Mouse (Mus musculus) cerebellum, adult 11-12 months (tissue): ENCODE results near the gene Msi2.

Source experiments
- DNase-seq: peaks from one replicate; pipeline ENCODE4 v3.0.0; 2022

The Msi2 gene

GRCm38 (mm10) chr11:88675526-88676353, 42.6 kb downstream of the Msi2 start:
- no peak for DNase-seq

GRCm38 (mm10) chr11:88674075-88674474, 44.2 kb downstream of the Msi2 start:
- DNase-seq = no peak

DNA sequence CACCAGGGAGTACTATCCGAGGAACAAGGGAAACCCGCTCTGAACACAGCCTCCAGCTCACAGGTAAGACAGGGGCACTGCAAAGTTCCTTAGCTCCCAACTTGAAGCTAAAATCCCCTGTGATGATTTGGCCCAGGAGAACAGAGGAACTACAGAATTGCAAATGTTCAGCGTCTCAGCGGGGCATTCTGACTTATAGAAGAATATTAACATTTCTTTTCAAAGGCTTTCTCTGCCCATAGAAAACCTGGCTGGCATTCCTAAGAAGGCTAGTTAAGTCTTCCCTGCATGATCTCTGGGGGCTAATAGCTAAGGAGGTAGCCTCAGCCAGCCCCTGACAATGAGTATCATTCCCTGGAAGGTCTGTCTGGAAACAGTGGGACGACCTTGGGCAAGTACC, 47.4 kb downstream of the Msi2 start:
- no peak for DNase-seq

DNA sequence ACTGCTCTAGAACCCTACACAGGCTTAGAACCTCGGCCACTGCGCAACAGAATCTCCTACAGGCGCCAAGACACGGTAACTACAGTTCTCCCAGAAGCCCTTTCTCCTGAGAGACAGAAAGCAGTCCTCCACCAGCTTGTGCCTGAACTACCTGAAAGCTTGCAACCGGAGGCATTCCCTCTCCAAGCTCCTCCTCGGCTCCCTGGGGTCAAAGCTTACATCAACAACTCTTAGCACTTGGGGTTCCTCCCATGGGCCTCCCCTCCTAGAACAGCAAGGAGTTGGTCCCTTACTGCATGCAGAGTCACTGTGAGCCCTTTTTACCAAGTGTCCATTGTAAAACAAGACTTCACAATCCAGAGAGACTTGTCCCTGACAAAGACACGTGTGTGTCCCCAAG, 49.2 kb downstream of the Msi2 start:
- DNase-seq = no peak

- no peak for DNase-seq
Observed at GRCm38 (mm10) chr11:88668345-88668744, 50.0 kb downstream of the Msi2 start.

DNA sequence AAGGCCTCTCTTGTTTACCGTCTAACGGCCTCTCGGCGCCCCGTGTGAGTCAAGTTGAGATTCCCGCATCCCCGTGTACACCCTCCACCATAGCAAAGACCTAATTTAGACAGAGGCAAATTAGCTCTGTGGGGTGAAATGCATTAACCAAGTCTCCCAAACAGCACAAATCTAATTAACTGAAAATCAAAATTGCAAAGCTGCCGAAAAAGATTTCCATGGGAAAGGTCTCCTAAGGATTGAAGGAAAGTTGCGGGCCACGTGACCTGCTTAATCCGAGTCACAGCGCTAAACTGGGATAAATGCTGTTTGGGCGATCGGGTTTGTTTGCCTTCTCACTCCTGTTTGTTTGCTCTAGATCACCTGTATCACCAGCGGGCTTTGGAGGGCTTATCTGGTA, 52.5 kb downstream of the Msi2 start:
- no peak for DNase-seq

GRCm38 (mm10) chr11:88661444-88662180, 56.7 kb downstream of the Msi2 start:
- DNase-seq = no peak

DNA sequence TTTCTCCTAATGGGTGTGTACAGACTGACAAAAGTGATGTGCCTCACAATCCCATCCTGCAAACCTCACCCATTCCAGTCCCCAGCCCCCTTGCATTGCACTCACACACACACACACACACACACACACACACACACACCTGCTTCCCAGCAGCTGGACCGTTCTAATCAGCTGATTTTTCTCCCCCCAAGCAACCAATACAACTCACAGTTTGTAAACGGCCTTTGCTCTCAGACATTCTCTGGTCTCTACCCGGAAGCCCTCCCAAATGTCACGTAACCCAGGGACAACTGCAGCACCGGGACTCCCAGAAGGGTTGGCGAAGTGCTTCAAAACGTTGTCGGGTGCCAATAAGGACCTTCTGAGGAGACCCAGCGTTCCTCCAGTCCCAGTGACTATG, 57.9 kb downstream of the Msi2 start:
- no peak for DNase-seq

DNA sequence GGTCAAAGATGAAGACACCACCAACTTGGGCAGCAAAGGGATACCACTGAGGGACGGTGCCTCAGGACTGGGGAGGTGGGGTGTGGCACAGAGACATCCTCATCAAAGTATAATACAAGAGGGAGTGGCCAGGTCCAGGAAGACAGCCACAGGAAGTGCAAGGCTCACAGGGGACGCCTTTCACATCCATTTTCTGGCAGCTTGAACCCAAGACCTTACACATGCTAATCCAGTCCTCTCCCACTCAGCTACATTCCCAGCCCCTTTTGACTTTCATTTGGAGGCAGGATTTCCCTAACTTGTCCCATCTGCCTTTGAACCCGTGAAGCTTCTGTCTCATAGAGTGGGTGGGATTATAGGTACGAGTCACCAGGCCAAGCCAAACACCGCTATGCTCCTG, 59.4 kb downstream of the Msi2 start:
- no peak for DNase-seq

DNA sequence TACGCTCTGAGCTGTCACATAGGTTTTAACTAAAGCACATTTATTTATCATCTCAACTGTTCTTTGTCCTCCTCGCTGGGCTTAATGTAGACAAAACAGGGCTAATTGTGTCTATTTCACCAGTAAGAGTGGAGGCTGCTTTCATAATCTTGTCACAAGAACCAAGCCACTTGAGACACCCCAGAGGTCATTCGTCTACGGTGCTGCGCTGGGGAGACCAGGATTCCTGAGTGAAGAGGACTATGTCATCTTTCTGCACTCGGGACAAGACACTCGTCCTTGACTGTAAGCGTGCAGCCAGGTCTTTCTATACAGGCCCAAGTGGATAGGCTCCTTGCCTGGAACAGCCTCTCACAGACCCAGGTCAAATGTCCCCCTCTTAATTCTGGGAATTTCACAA, 62.5 kb downstream of the Msi2 start:
- no peak for DNase-seq

DNA sequence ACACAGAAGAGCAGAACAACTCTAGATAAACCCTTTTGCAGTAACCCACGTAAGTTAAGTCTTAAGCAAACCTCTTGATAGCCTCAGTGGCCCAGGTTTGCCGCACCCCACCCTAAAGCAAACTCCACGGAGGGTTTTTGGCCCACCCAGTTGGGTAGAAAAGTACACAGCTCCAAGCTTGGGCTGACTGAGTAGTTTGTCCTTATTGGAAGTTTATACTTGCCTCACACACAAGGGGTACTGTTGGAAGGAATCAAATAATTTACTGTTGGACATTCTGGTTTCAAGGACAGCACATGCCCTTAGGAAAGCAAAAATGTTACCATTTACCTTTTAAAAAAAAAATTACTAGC, 63.1 kb downstream of the Msi2 start:
- no peak for DNase-seq

GRCm38 (mm10) chr11:88654391-88655213, 63.7 kb downstream of the Msi2 start:
- DNase-seq = no peak

GRCm38 (mm10) chr11:88650275-88650674, 68.0 kb downstream of the Msi2 start:
- peak; percentile 67 for DNase-seq

- DNase-seq = no peak
Observed at GRCm38 (mm10) chr11:88649009-88649408, 69.3 kb downstream of the Msi2 start.

GRCm38 (mm10) chr11:88648407-88648806, 69.9 kb downstream of the Msi2 start:
- DNase-seq = no peak

- DNase-seq = no peak
Observed at GRCm38 (mm10) chr11:88646493-88646892, 71.8 kb downstream of the Msi2 start.

GRCm38 (mm10) chr11:88645821-88646220, 72.5 kb downstream of the Msi2 start:
- DNase-seq = no peak

DNA sequence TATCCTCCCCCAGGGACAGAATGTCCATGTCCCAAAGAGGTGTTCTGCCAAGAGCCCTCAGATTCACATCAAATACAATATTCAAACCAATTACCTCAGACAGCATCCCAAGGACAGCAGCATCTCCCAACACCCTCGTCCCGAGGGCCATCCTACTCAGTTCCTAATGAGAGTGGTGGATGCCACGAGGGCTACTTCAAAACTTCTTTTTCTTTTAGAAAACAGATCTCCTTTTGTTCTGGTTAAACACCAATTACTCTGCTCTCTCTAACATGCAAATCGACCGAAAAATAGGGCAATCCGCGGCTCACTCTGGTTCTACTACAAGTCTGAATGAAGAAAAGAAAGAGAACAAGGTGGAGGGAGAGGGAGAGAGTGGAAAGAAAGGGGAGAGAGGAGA, 73.6 kb downstream of the Msi2 start:
- DNase-seq = no peak

- no peak for DNase-seq
Observed at GRCm38 (mm10) chr11:88639862-88640261, 78.5 kb downstream of the Msi2 start.

DNA sequence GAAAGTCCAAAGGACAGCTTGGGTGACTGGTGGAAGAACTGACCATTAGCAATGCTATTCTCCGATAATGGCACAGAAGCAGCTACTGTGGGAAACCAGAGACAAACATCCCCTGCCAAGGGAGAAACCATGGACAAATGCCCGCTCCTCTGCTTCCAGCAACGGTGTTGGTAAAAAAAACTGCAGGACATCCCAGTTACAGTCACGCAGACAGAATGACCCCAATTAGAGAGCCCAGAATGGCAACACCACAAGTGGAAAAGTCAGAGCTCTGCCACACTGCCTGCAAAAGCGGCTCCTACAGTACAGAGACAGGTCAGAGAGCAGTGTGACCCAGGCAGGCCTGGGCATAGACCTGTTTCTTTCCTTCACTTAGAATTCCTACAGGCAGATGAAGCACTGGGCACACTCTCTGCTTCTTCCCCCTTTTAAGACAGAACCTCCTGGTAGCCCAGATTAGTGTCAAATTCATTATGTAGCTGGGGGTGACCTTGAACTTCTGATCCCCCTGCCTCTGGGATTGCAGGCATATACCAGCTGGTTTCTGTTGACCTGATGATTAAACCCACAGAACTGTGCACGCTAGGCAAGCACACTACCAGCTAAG, 79.3 kb downstream of the Msi2 start:
- no peak for DNase-seq

- no peak for DNase-seq
Observed at GRCm38 (mm10) chr11:88638254-88638653, 80.1 kb downstream of the Msi2 start.

DNA sequence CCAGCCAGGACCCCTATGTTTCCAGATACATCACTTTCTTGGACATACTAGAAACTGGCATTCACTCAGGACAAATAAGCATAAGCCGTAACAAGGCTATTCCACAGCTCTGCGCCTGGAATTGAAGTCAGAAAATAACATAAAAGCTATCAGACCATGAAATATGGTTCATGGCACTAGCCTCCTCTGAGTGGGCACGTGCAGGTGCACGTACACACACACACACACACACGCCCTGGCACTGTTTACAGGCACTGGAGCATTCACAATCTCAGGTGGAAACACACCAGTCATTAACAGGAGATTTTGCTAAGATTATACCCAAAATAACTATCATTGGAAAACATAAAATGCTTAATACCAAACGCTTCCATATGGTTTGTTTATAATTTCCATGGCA, 81.4 kb downstream of the Msi2 start:
- no peak for DNase-seq

DNA sequence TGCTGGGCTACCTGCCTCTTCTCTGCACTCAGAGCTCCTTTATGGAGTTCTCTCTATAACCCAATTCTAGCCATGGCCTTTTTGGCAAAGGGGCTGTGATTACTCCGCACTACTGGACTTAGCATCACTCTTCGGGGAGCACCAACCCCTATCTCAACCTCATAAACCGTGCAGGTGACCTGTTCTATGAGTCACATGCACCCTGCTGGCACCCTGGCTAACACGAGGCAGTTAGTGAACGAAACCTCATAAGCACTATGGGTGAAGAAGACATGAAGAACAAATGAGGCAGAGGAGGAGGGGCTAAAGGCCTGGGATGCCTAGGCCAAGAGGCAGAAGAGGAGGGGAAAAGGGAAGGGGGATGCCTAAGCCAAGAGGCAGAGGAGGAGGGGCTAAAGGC, 82.0 kb downstream of the Msi2 start:
- no peak for DNase-seq
